Comparison of ENCODE assay signal across 8 mouse cellular contexts in genomic region chr15:89147024-89147423, GRCm38 (mm10). TPM values are rescaled to one million over a fixed set of nuclear protein-coding genes. Genes with fewer than 3 reads are reported as not detected.
DNase-seq lines count a peak whose midpoint lies in the region; ATAC-seq and TF ChIP-seq lines count a peak whose summit lies in the region.

No protein-coding gene starts in this region.

- H3K9me3 ChIP-seq in midbrain, embryonic 16.5 days (replicated peaks; ENCODE audit: control insufficient read depth, low read length, poor library complexity, severe bottlenecking): no peaks in the 10 kb centered on the region

- peak; percentile 39 for ATAC-seq in granulocyte monocyte progenitor cell, adult 5-6 weeks (replicated peaks; ENCODE audit: poor library complexity, severe bottlenecking)
- peak; percentile 32; the same call in 1 of the 2 replicates for ATAC-seq in midbrain, embryonic 16.5 days

- DNase-seq in layer of hippocampus, adult 9-11 months: peak; percentile 48
- DNase-seq in layer of hippocampus, adult 8-10 months (ENCODE audit: low spot score in 2 of 2): no peak
- peak; percentile 69 for DNase-seq in kidney, postnatal 10 days
- peak; percentile 77 for DNase-seq in thymus, postnatal 4 days
- no peak for DNase-seq in gastrocnemius, postnatal 4 days (ENCODE audit: low spot score in 2 of 2)

- WGBS in bone marrow, adult 2 months: 1% methylated on average over 16 of the region's 16 CpGs
- WGBS in midbrain, embryonic 16.5 days: 6% methylated on average over 14 of the region's 16 CpGs

- no peak overlapping the region for H3K4me3 ChIP-seq in bone marrow, adult 2 months (replicated peaks; ENCODE audit: control insufficient read depth, low read depth, low read length)
- peak overlapping the region; percentile 83 for H3K4me3 ChIP-seq in midbrain, embryonic 16.5 days (ENCODE audit: low read depth, low read length)

- no peak for TF ChIP-seq POLR2A in bone marrow, adult 2 months (IDR thresholded peaks at IDR 0.05; ENCODE audit: borderline replicate concordance, control insufficient read depth, low read depth, low read length)

- no peaks in the 10 kb centered on the region; the same call in 1 of the 2 replicates for H3K36me3 ChIP-seq in midbrain, embryonic 16.5 days (ENCODE audit: control insufficient read depth, insufficient read depth, low read length)

- H3K27me3 ChIP-seq in midbrain, embryonic 16.5 days (ENCODE audit: control insufficient read depth, insufficient read depth, low read depth, low read length): no peaks in the 10 kb centered on the region

- H3K27ac ChIP-seq in bone marrow, adult 2 months (ENCODE audit: control insufficient read depth, insufficient read depth, low read depth, low read length, poor library complexity): peak overlapping the region; percentile 12; the same call in 1 of the 2 replicates
- H3K27ac ChIP-seq in midbrain, embryonic 16.5 days (ENCODE audit: low read length): peak overlapping the region; percentile 77

- TF ChIP-seq CTCF in bone marrow, adult 2 months (IDR thresholded peaks at IDR 0.05; ENCODE audit: control insufficient read depth, insufficient read depth, low read length): no peak

- peak overlapping the region; percentile 71 for H3K9ac ChIP-seq in midbrain, embryonic 16.5 days (ENCODE audit: low read depth, low read length)

- H3K4me2 ChIP-seq in midbrain, embryonic 16.5 days (ENCODE audit: low read length): peak overlapping the region; percentile 84

- H3K4me1 ChIP-seq in bone marrow, adult 2 months (ENCODE audit: control insufficient read depth, insufficient read depth, low read length): peaks cover 1% of the 10 kb centered on the region; the same call in 1 of the 2 replicates
- H3K4me1 ChIP-seq in midbrain, embryonic 16.5 days (ENCODE audit: control insufficient read depth, insufficient read depth, low read length): peaks cover 37% of the 10 kb centered on the region

RNA-seq across cellular contexts. Expression of gene Mapk11, which starts 2.4 kb away (rescaled TPM):
- 10 to 100 TPM; 21.4 to 27.4 (median 24.8) TPM for total RNA-seq in layer of hippocampus, adult 8-10 months (2022)
- 5.7 and 7.6 TPM in 2 replicates for polyA plus RNA-seq in bone marrow, adult 2 months (2011; ENCODE audit: insufficient read depth, insufficient read length, low replicate concordance, missing spikeins)
- total RNA-seq in granulocyte monocyte progenitor cell, adult 5-6 weeks (2014; fragmentation: Nextera tagmentation): not detected in 2 replicates
- not detected in 2 replicates for total RNA-seq in granulocyte monocyte progenitor cell, adult 5-6 weeks (2017)
- polyA plus RNA-seq in midbrain, embryonic 16.5 days (2015; fragmentation: Nextera tagmentation; extraction: Ambion mirVana): 29.0 and 32.6 TPM in 2 replicates
- 1 to 10 TPM; 3.4 to 4.1 TPM for total RNA-seq in gastrocnemius, postnatal 4 days (2021)

RNA-seq across cellular contexts. Expression of gene Mapk12, which starts 6.5 kb away (rescaled TPM):
- 1 to 10 TPM; 4.9 to 9.7 (median 7.0) TPM for total RNA-seq in layer of hippocampus, adult 8-10 months (2022)
- polyA plus RNA-seq in bone marrow, adult 2 months (2011; ENCODE audit: insufficient read depth, insufficient read length, low replicate concordance, missing spikeins): 6.1 and 14.6 TPM in 2 replicates
- total RNA-seq in granulocyte monocyte progenitor cell, adult 5-6 weeks (2014; fragmentation: Nextera tagmentation): not detected in 2 replicates
- total RNA-seq in granulocyte monocyte progenitor cell, adult 5-6 weeks (2017): 0.93 TPM in 1 of 2 replicates, not detected in the other
- 3.0 and 4.4 TPM in 2 replicates for polyA plus RNA-seq in midbrain, embryonic 16.5 days (2015; fragmentation: Nextera tagmentation; extraction: Ambion mirVana)
- 10 to 100 TPM; 54.4 to 57.3 TPM for total RNA-seq in gastrocnemius, postnatal 4 days (2021)

RNA-seq across cellular contexts. Expression of gene Hdac10, which starts 18.5 kb away (rescaled TPM):
- total RNA-seq in layer of hippocampus, adult 8-10 months (2022): 10 to 100 TPM; 14.7 to 19.3 (median 15.9) TPM
- polyA plus RNA-seq in bone marrow, adult 2 months (2011; ENCODE audit: insufficient read depth, insufficient read length, low replicate concordance, missing spikeins): 9.1 and 24.3 TPM in 2 replicates
- 11.3 and 14.7 TPM in 2 replicates for total RNA-seq in granulocyte monocyte progenitor cell, adult 5-6 weeks (2014; fragmentation: Nextera tagmentation)
- total RNA-seq in granulocyte monocyte progenitor cell, adult 5-6 weeks (2017): 11.2 and 13.9 TPM in 2 replicates
- 30.6 and 31.0 TPM in 2 replicates for polyA plus RNA-seq in midbrain, embryonic 16.5 days (2015; fragmentation: Nextera tagmentation; extraction: Ambion mirVana)
- 10 to 100 TPM; 11.2 to 11.8 TPM for total RNA-seq in gastrocnemius, postnatal 4 days (2021)

RNA-seq across cellular contexts. Expression of gene Tubgcp6, which starts 24.1 kb away (rescaled TPM):
- total RNA-seq in layer of hippocampus, adult 8-10 months (2022): 10 to 100 TPM; 26.1 to 38.9 (median 32.8) TPM
- 10.0 and 31.9 TPM in 2 replicates for polyA plus RNA-seq in bone marrow, adult 2 months (2011; ENCODE audit: insufficient read depth, insufficient read length, low replicate concordance, missing spikeins)
- total RNA-seq in granulocyte monocyte progenitor cell, adult 5-6 weeks (2014; fragmentation: Nextera tagmentation): 23.4 and 29.2 TPM in 2 replicates
- total RNA-seq in granulocyte monocyte progenitor cell, adult 5-6 weeks (2017): 12.6 and 20.2 TPM in 2 replicates
- 18.5 and 19.1 TPM in 2 replicates for polyA plus RNA-seq in midbrain, embryonic 16.5 days (2015; fragmentation: Nextera tagmentation; extraction: Ambion mirVana)
- 10 to 100 TPM; 13.5 to 16.6 TPM for total RNA-seq in gastrocnemius, postnatal 4 days (2021)

RNA-seq across cellular contexts. Expression of gene Plxnb2, which starts 33.6 kb away (rescaled TPM):
- total RNA-seq in layer of hippocampus, adult 8-10 months (2022): 10 to 100 TPM; 54.0 to 78.5 (median 67.5) TPM
- polyA plus RNA-seq in bone marrow, adult 2 months (2011; ENCODE audit: insufficient read depth, insufficient read length, low replicate concordance, missing spikeins): 11.1 and 30.9 TPM in 2 replicates
- 19.1 and 23.4 TPM in 2 replicates for total RNA-seq in granulocyte monocyte progenitor cell, adult 5-6 weeks (2014; fragmentation: Nextera tagmentation)
- total RNA-seq in granulocyte monocyte progenitor cell, adult 5-6 weeks (2017): 11.0 and 14.7 TPM in 2 replicates
- 90.1 and 92.1 TPM in 2 replicates for polyA plus RNA-seq in midbrain, embryonic 16.5 days (2015; fragmentation: Nextera tagmentation; extraction: Ambion mirVana)
- 10 to 100 TPM; 81.0 to 84.7 TPM for total RNA-seq in gastrocnemius, postnatal 4 days (2021)

Comparison
In these comparisons a context has a peak if more than half of its experiments do, and no peak if none do; other contexts are left out.
1. DNase-seq: peak in layer of hippocampus, adult 9-11 months (single experiment), kidney, postnatal 10 days (single experiment) and thymus, postnatal 4 days (single experiment); none in layer of hippocampus, adult 8-10 months (0 of 2) and gastrocnemius, postnatal 4 days (0 of 2).
2. RNA of gene Mapk11, which starts 2.4 kb away (total RNA-seq): 21.4 to 27.4 TPM in layer of hippocampus, adult 8-10 months; 3.4 to 4.1 TPM in gastrocnemius, postnatal 4 days and not detected in granulocyte monocyte progenitor cell, adult 5-6 weeks; every median in the first group is over 4 times any median in the second.
3. RNA of gene Mapk12, which starts 6.5 kb away (total RNA-seq): 54.4 to 57.3 TPM in gastrocnemius, postnatal 4 days; 4.9 to 9.7 TPM in layer of hippocampus, adult 8-10 months and 0.93 TPM in granulocyte monocyte progenitor cell, adult 5-6 weeks; every median in the first group is over 4 times any median in the second.